Mouse (Mus musculus): Measurements from ENCODE around the gene Wbp11.

Wbp11 gene

GRCm38 (mm10) chr6:136827881-136828561 lies at the start of gene Wbp11:
Gene Wbp11, minus strand, starts transcription at chr6:136828233.
- DNase-seq (ENCODE audit: extremely low spot score) = peak; percentile 92

DNA sequence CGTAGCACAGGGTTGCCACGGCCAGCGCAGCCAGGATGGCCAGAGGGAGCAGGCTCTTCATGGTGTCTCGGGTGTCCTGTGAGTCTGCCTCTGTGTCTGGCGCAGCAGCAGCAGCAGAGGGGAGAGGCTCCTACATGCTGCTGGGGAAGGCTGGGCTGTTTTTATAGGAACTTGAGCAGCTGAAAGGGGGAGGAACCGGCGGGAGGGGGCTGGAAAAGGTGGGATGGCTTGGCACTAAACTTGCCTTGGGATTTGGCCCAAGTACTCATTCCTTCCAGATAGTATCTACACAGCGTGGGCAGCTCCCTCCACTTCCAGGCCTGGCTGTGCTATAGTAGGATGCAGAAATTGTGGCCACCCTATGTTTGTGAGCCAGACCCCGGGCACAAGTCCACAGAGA lies 47.6 kb upstream of the Wbp11 start, which contains the start of gene Mgp:
TSS of gene Mgp (minus strand) at position 154 of the 400 bp plus-strand sequence.
- peak; percentile 22 for DNase-seq (ENCODE audit: extremely low spot score)

DNA sequence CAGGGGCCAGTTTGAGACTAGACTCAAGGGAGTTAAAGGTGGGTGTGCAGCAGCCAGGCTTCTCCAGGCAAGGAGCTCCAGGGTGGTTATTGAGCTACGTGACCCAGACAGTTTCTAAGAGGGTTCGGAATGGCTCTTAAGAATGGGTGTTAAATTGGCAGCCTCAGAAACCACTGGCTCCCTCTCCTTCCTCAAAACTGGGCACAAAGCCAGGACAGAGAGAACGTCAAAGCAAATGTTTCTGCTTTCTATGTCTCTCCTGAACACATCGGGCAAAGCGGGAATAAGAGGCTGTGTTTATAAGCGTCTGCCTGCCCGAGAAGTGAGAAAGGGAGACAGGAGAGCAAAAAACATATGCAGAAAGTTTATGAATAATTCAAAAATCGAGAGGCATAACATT lies 46.6 kb upstream of the Wbp11 start:
- DNase-seq (ENCODE audit: extremely low spot score) = no peak

GRCm38 (mm10) chr6:136868921-136869320 lies 40.9 kb upstream of the Wbp11 start:
- DNase-seq (ENCODE audit: extremely low spot score) = no peak

DNA sequence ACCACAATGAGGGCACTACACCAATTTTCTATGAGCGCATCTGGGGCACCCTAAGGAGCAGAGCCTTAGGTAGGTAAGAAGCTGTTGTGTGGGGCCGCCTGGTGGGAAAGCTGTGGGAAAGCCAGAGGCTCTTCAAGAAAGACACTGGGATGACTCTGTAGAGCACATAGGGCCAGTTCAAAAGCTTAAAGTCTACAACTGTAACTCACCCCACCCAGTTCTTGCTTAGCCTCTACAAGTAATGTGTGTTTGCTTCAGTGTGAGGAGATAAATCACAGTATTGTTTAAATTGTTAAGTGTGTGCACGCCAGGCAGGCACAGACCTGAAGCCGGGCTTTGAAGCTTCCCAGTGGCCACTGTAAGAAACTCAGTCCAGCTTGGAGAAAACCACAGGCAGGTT lies 38.1 kb upstream of the Wbp11 start:
- no peak for DNase-seq (ENCODE audit: extremely low spot score)

DNA sequence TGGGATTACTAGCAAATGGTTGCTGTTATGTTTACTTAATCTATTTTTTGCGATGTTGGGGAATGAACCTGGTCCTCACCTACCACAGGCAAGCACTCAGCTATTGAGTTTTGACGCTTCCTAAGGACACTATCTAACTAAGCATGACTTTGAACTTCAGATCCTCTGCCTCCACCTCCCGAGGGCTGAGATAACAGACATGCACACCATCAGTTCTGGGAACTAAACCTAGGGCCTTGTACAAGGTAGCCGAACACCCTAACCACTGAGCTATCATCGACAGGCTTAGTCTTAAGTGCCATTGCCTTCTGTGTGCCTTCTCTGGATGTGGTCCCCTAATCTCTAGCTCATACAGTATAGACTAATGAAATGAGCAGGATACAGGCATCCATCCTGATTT lies 37.3 kb upstream of the Wbp11 start:
- DNase-seq (ENCODE audit: extremely low spot score) = no peak

- DNase-seq (ENCODE audit: extremely low spot score) = peak; percentile 51
Measured at GRCm38 (mm10) chr6:136861020-136861419, 33.0 kb upstream of the Wbp11 start.

DNA sequence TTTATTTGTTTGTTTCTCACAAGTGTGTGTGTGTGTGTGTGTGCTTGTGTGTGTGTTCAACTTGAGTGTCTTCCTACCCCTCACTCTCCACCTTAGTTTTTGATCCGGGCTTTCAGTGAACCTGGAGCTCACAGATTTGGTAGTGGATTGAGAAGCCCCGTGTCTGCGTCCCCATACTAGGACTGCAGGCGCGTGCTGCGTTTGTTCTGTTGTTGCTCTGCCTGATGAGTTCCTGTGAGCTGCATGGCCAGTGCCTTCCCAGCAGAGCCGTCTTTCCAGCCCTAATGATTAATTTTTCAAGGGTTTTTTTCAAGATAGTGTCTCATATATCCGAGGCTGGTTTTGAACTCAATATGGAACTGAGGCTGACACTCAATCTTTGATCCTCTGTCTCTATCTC lies 30.4 kb upstream of the Wbp11 start:
- no peak for DNase-seq (ENCODE audit: extremely low spot score)

- no peak for DNase-seq (ENCODE audit: extremely low spot score)
Measured at GRCm38 (mm10) chr6:136857873-136858260, 29.8 kb upstream of the Wbp11 start.

DNA sequence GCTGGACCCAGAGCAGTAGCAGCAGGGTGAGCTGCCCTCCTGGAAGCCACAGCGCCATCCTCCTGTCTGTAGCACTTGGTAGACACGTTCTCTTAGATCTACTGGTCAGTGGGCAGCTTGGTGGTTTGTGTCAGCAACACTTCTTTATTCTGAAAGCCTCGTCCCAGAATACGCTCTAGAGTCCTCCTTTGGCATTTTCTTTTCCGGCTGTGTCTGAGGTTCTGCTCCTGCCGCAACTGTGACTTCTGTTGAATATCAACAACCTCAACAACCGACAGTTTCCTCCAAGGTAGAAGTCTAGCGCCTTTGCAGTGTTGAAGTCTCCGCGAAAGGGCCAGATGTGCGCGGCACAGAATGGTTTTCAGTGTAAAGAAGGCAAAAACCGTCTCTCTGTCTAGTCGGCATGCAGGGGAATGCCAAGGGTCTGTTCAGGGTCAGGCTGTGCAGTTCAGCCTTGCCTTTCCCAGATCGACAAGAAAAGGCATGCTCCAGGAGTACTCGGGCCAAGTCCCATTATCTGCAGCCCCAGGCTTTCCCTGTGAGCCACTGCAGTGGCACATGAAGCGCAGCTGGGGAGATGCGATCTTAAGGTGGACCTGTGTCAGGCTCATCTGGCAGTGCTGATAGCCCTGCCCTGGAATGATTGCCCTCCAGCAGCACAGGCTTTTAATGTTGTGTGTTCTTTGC lies 29.3 kb upstream of the Wbp11 start, which contains the start of gene Art4:
TSS of gene Art4 (minus strand) at position 548 of the 687 bp plus-strand sequence.
- DNase-seq (ENCODE audit: extremely low spot score) = peak; percentile 35

- peak; percentile 7 for DNase-seq (ENCODE audit: extremely low spot score)
Measured at GRCm38 (mm10) chr6:136856071-136856636, 28.1 kb upstream of the Wbp11 start.

DNA sequence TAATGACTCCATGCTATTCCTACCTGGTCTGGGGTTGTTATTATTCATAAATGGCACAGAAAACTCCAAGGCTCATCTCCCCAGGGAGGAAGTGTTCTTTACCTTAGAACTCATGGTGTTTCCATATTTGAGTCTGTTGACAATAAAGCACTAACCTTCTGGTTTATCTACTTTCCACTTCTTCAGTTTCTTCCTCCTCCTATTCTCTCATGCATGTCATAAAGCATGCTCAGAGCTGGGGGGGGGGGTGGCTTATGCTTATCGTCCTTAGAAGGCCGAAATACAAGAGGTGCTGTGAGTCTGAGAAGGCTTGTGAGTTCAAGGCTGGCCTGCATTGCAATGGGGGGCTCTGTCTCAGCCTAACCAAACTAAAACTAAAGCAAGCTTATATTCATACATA lies 27.1 kb upstream of the Wbp11 start:
- DNase-seq (ENCODE audit: extremely low spot score) = no peak

- no peak for DNase-seq (ENCODE audit: extremely low spot score)
Measured at GRCm38 (mm10) chr6:136854361-136854781, 26.3 kb upstream of the Wbp11 start.

DNA sequence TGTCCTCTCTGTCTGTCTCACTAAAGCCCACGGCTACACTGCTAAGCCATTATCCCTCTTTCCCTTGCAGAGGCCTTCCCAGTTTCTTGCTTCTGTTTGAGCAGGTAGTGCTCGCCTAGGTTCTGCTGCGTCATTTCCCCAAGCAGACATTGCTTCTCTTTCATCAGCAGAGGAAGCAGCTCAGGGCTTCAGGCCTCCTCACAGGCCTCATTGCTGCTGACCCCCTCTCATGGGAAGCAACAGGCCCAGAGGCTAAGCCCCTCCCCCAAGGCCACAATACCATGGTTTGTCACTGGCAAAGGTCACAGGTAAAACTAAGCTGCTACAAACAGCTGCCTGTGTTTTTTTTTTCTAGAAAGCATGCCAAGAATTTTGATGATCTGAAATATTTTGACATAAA lies 24.7 kb upstream of the Wbp11 start:
- DNase-seq (ENCODE audit: extremely low spot score) = peak; percentile 28

DNA sequence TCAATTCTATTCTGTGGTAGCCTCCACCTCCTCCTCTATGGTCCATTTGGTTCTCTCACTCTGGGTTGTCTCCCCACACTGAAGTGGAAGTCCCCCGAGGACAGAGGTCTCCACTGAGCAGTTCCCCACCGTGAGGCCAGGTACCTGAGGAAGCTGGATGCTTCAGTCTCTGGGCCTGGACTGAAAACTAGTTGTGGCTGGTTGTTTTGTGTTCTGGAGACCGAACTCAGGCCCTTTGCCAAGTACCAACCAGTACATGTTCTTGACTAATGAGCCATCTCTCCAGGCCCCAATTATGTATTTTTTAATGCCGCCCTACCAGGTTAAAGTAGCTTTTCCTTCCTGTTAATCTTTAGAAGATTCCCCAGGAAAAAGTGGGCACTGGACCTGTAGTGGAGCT lies 24.3 kb upstream of the Wbp11 start:
- no peak for DNase-seq (ENCODE audit: extremely low spot score)

GRCm38 (mm10) chr6:136850267-136850666 lies 22.2 kb upstream of the Wbp11 start:
- DNase-seq (ENCODE audit: extremely low spot score) = no peak

- no peak for DNase-seq (ENCODE audit: extremely low spot score)
Measured at GRCm38 (mm10) chr6:136848971-136849370, 20.9 kb upstream of the Wbp11 start.

GRCm38 (mm10) chr6:136848399-136848798 lies 20.4 kb upstream of the Wbp11 start:
- DNase-seq (ENCODE audit: extremely low spot score) = no peak

DNA sequence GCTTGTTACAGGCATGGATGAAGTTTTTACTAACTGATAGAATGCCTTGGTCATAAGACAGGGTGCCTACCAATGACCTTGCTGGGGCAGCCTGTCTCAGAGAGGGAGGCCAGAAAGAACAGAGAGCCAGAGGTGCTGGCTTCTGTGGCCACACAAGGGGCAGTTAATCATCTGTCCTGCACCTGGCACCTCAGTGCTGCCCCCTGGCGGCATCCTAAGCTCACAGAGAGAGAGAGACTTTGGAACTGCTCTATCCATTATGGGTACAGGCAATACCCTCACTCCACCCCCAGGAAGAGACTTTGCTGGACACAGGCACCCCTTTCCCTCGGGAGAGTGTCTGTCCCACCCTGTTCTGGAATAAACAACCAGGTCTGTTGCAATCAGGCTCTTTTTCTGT lies 19.8 kb upstream of the Wbp11 start:
- DNase-seq (ENCODE audit: extremely low spot score) = peak; percentile 17

DNA sequence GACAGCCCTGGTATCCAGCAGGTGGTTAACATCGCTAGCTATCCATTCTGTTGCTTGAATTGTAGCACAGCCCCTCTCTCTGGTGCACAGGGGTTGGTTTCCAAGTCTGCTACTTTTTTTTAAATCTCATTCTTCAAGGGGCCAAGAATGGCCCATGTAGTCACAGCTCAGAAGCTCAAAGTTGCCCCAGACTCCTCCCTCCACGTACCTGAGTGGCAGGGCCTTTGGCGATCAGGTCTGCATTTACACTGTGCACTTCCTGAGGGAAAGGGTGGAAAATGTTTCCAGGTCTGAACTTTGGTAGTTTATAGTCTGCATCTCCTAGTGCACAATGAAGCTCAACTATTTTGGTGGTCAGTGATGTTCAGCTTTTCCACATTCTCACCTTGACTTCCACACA lies 19.2 kb upstream of the Wbp11 start:
- no peak for DNase-seq (ENCODE audit: extremely low spot score)

DNA sequence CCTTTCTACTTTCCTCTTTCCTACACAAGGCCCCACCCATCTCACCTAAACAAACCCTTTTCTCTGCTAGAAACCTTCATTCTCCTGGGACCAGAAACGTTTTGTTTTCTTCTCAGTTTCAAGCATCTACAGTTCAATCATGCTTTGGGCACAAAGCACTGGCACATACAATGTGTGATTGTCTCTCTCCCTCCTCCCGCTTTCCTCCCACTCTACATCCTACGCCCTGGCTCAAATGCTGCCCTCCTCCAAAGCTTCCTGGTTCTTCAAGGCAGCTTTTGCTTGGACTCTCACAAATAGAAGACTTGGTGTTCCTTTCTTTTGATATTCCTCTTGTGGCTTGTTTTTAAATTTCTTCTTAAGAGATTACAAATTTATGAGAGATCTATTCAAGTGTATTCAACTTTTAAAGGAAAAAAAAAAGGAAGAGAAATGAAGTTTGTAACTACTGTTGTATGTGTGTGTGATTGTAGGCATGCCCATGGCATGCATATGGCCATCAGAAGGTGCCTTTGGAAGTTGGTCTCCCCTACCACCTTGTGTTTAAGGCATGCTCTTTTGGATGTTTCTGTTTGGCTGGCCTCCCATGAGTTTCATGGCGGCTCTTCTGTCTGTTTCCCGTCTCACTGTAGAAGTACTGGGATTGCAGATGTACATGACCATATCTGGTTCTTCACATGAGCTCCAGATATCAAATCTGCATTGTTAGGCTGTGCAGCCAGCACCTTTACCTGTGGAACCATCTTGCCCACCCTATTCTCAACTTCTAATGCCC lies 17.9 kb upstream of the Wbp11 start:
- DNase-seq (ENCODE audit: extremely low spot score) = no peak

DNA sequence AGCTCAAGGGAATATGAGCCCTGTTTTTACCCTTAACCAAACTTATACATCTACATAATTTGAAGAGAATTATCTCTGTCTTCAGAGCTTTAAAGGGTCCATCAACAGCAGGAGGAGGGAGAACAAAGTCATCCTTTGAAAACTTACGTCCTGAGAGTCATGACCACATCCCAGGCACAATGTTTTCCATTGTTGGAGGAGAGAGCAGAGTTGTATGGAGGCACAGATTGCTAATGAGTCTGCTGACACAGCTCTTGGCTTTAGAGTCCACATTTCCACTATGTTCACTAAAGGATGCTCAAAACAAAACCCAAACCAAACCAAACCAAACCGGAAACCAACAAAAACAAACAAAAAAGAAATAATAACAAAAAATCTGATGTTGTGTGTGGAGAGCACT lies 16.9 kb upstream of the Wbp11 start:
- DNase-seq (ENCODE audit: extremely low spot score) = no peak

Data from embryo, embryonic 9.5 days (tissue).